Mouse (Mus musculus): ENCODE measurements at regions not wholly inside any gene's neighbourhood (a gene's known extent, or its start where the extent isn't known, plus 50 kb on each side); places are given as distances from the start of the nearest gene placed in this dataset.

DNA sequence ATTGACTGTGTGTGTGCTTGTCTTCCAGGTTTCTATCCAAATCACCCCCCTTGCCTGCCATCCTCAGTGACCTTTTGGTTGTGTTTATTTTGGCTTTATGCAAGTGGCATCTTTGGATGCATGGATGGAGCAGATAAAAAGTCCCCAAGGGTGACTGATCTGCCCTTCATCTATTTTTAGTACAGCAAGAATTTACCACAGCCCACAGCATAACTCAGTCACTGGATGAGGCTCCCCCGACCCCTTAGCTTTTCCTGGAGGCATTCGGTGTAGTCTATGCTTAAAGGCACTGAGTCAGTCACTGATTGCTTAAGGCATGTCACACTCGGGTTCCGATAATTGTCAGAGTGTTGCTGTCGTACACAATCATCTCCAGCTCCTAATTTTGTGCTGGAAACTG is 142.2 kb upstream of the Rap1b start:
- Histone ChIP-seq H3K4me1 (replicated peaks; ENCODE audit: control insufficient read depth, insufficient read depth, low read length) (peaks cover 4% of the 10 kb centered on the region), H3K27me3 (replicated peaks; ENCODE audit: control insufficient read depth, insufficient read depth, low read length) (no peaks in the 10 kb centered on the region), H3K36me3 (ENCODE audit: control insufficient read depth, insufficient read depth) (no peaks in the 10 kb centered on the region), H3K9ac (replicated peaks; ENCODE audit: low read depth, low read length) (no peak overlapping the region), H3K27ac (ENCODE audit: low read length) (no peak overlapping the region), H3K9me3 (ENCODE audit: control insufficient read depth, low read length) (no peaks in the 10 kb centered on the region), H3K4me3 (replicated peaks; ENCODE audit: low read length) (no peak overlapping the region), H3K4me2 (ENCODE audit: low read length) (no peak overlapping the region)
- WGBS: 84% methylated on average over 5 of the region's 5 CpGs
- ATAC-seq: no peak

GRCm38 (mm10) chr10:117991176-117991575 is 145.3 kb upstream of the Rap1b start:
- Histone ChIP-seq H3K36me3 (ENCODE audit: control insufficient read depth, insufficient read depth) (no peaks in the 10 kb centered on the region), H3K9me3 (ENCODE audit: control insufficient read depth, low read length) (no peaks in the 10 kb centered on the region), H3K4me2 (ENCODE audit: low read length) (no peak overlapping the region), H3K9ac (replicated peaks; ENCODE audit: low read depth, low read length) (no peak overlapping the region), H3K27me3 (replicated peaks; ENCODE audit: control insufficient read depth, insufficient read depth, low read length) (peaks cover 2% of the 10 kb centered on the region; the same call in 1 of the 2 replicates), H3K4me1 (replicated peaks; ENCODE audit: control insufficient read depth, insufficient read depth, low read length) (no peaks in the 10 kb centered on the region), H3K4me3 (replicated peaks; ENCODE audit: low read length) (no peak overlapping the region), H3K27ac (ENCODE audit: low read length) (no peak overlapping the region)
- 77% methylated on average over 1 of the region's 1 CpGs for WGBS
- ATAC-seq: no peak

DNA sequence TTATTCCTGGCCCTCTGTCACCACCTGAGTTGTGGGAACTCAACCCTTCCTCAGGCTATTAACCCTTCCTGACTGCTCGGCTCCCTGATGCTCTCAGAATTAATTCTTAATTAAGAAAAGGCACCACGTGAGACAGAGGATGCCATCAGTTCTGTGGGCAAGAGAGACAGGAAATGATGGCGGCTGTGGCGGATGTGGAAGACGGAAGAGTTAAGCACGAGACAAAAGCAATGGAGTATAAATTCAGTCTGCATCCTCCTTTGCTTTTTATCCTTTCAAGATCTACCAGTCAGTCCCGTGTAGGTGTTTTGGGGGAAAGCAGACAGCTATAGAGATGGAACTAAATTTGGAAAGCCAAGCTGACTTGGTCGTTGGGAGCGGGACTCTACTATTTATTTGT is 146.5 kb upstream of the Rap1b start:
- no peak for ATAC-seq
- H3K36me3 ChIP-seq (ENCODE audit: control insufficient read depth, insufficient read depth): no peaks in the 10 kb centered on the region
- H3K27ac ChIP-seq (ENCODE audit: low read length): no peak overlapping the region
- no peak overlapping the region for H3K9ac ChIP-seq (replicated peaks; ENCODE audit: low read depth, low read length)
- H3K4me1 ChIP-seq (replicated peaks; ENCODE audit: control insufficient read depth, insufficient read depth, low read length): no peaks in the 10 kb centered on the region
- H3K4me3 ChIP-seq (replicated peaks; ENCODE audit: low read length): no peak overlapping the region
- WGBS: 76% methylated on average over 9 of the region's 9 CpGs
- no peaks in the 10 kb centered on the region for H3K9me3 ChIP-seq (ENCODE audit: control insufficient read depth, low read length)
- H3K4me2 ChIP-seq (ENCODE audit: low read length): no peak overlapping the region
- H3K27me3 ChIP-seq (replicated peaks; ENCODE audit: control insufficient read depth, insufficient read depth, low read length): peaks cover 3% of the 10 kb centered on the region; the same call in 1 of the 2 replicates

- ATAC-seq: no peak
Observed at GRCm38 (mm10) chr10:117993809-117994208, 147.8 kb upstream of the Mdm1 start.

GRCm38 (mm10) chr10:117994768-117995167 is 146.8 kb upstream of the Mdm1 start:
- no peak for ATAC-seq
- WGBS: 6% methylated on average over 9 of the region's 9 CpGs
- no peak overlapping the region for H3K9ac ChIP-seq (replicated peaks; ENCODE audit: low read depth, low read length)
- H3K9me3 ChIP-seq (ENCODE audit: control insufficient read depth, low read length): no peaks in the 10 kb centered on the region
- H3K4me3 ChIP-seq (replicated peaks; ENCODE audit: low read length): no peak overlapping the region
- peaks cover 3% of the 10 kb centered on the region; the same call in 1 of the 2 replicates for H3K27me3 ChIP-seq (replicated peaks; ENCODE audit: control insufficient read depth, insufficient read depth, low read length)
- H3K4me1 ChIP-seq (replicated peaks; ENCODE audit: control insufficient read depth, insufficient read depth, low read length): no peaks in the 10 kb centered on the region
- no peak overlapping the region for H3K4me2 ChIP-seq (ENCODE audit: low read length)
- no peaks in the 10 kb centered on the region for H3K36me3 ChIP-seq (ENCODE audit: control insufficient read depth, insufficient read depth)
- H3K27ac ChIP-seq (ENCODE audit: low read length): no peak overlapping the region

More at GRCm38 (mm10) chr10:117993809-117994208, 147.8 kb upstream of the Mdm1 start:
- H3K9me3 ChIP-seq (ENCODE audit: control insufficient read depth, low read length): no peaks in the 10 kb centered on the region
- 82% methylated on average over 3 of the region's 3 CpGs for WGBS
- H3K36me3 ChIP-seq (ENCODE audit: control insufficient read depth, insufficient read depth): no peaks in the 10 kb centered on the region
- no peak overlapping the region for H3K27ac ChIP-seq (ENCODE audit: low read length)
- no peak overlapping the region for H3K4me3 ChIP-seq (replicated peaks; ENCODE audit: low read length)
- peaks cover 3% of the 10 kb centered on the region; the same call in 1 of the 2 replicates for H3K27me3 ChIP-seq (replicated peaks; ENCODE audit: control insufficient read depth, insufficient read depth, low read length)
- H3K4me1 ChIP-seq (replicated peaks; ENCODE audit: control insufficient read depth, insufficient read depth, low read length): no peaks in the 10 kb centered on the region
- H3K9ac ChIP-seq (replicated peaks; ENCODE audit: low read depth, low read length): no peak overlapping the region
- H3K4me2 ChIP-seq (ENCODE audit: low read length): no peak overlapping the region

DNA sequence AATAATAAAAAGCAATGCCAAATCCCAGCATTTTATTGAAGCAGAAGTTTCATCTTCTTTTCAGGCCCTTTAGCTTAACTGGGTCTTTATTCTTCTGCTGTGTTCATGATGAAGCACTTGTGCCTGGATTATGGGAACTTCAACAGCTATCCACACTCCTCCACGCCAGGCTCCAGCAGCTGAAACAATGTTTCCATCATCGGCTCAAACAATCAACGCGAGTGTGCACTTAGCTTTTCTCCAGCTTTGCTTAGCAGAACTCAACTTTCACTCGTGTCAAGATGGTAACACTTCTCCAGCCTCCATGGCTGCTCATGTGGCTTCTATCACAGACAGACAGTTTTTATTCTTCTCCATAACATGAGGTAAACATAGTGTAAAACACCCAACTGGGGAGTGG is 143.8 kb upstream of the Mdm1 start:
- no peak overlapping the region for H3K4me2 ChIP-seq (ENCODE audit: low read length)
- no peak overlapping the region for H3K27ac ChIP-seq (ENCODE audit: low read length)
- H3K27me3 ChIP-seq (replicated peaks; ENCODE audit: control insufficient read depth, insufficient read depth, low read length): peaks cover 3% of the 10 kb centered on the region; the same call in 1 of the 2 replicates
- 83% methylated on average over 5 of the region's 5 CpGs for WGBS
- no peaks in the 10 kb centered on the region for H3K9me3 ChIP-seq (ENCODE audit: control insufficient read depth, low read length)
- H3K36me3 ChIP-seq (ENCODE audit: control insufficient read depth, insufficient read depth): no peaks in the 10 kb centered on the region
- no peaks in the 10 kb centered on the region for H3K4me1 ChIP-seq (replicated peaks; ENCODE audit: control insufficient read depth, insufficient read depth, low read length)
- no peak overlapping the region for H3K4me3 ChIP-seq (replicated peaks; ENCODE audit: low read length)
- H3K9ac ChIP-seq (replicated peaks; ENCODE audit: low read depth, low read length): no peak overlapping the region
- no peak for ATAC-seq

DNA sequence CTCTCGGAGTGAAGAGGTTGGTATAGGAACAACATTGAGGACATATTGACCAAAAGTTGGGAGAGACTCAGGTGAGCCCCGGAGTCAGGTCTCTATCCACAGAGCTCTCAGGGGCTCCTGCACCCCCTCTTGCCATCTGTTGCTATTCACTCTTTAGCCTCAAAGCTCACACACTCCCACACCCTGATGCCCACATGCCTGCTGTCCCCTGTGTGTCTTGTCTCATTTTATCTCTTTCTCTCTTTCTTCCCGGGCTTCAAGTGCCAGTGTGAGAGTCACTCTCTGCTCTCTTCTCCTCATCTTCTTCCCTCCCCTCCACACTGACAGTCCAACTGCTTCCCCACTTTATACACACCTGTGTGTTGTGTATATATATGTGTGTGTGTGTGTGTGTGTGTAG is 141.0 kb upstream of the Mdm1 start:
- 91% methylated on average over 3 of the region's 3 CpGs for WGBS
- Histone ChIP-seq H3K27me3 (replicated peaks; ENCODE audit: control insufficient read depth, insufficient read depth, low read length) (peaks cover 3% of the 10 kb centered on the region; the same call in 1 of the 2 replicates), H3K9me3 (ENCODE audit: control insufficient read depth, low read length) (no peaks in the 10 kb centered on the region), H3K4me1 (replicated peaks; ENCODE audit: control insufficient read depth, insufficient read depth, low read length) (peaks cover 9% of the 10 kb centered on the region), H3K36me3 (ENCODE audit: control insufficient read depth, insufficient read depth) (no peaks in the 10 kb centered on the region), H3K27ac (ENCODE audit: low read length) (no peak overlapping the region), H3K4me2 (ENCODE audit: low read length) (no peak overlapping the region), H3K9ac (replicated peaks; ENCODE audit: low read depth, low read length) (no peak overlapping the region), H3K4me3 (replicated peaks; ENCODE audit: low read length) (no peak overlapping the region)
- no peak for ATAC-seq

DNA sequence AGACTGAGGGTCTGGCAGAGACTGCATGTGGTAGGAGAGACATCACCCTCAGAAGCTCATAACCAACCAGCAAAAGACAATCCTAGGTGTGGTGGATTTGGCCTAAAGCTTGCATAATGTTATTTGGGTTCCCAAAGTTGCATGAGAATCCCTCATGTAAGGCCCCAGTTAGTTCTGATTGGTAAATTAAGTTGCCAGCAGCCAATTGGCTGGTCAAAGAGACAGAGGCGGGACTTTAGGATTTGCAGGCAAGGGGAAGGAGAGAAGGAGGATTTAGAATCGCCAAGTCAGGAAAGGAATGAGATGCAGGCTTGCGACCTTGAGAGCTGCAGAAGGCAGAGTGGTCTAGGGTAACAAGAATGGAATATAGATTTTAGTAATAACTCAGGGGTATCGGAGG is 140.1 kb upstream of the Mdm1 start:
- Histone ChIP-seq H3K27me3 (replicated peaks; ENCODE audit: control insufficient read depth, insufficient read depth, low read length) (no peaks in the 10 kb centered on the region), H3K9ac (replicated peaks; ENCODE audit: low read depth, low read length) (no peak overlapping the region), H3K4me1 (replicated peaks; ENCODE audit: control insufficient read depth, insufficient read depth, low read length) (peaks cover 9% of the 10 kb centered on the region), H3K4me3 (replicated peaks; ENCODE audit: low read length) (no peak overlapping the region), H3K9me3 (ENCODE audit: control insufficient read depth, low read length) (no peaks in the 10 kb centered on the region), H3K36me3 (ENCODE audit: control insufficient read depth, insufficient read depth) (no peaks in the 10 kb centered on the region), H3K4me2 (ENCODE audit: low read length) (no peak overlapping the region), H3K27ac (ENCODE audit: low read length) (no peak overlapping the region)
- no peak for ATAC-seq
- 56% methylated on average over 4 of the region's 4 CpGs for WGBS

DNA sequence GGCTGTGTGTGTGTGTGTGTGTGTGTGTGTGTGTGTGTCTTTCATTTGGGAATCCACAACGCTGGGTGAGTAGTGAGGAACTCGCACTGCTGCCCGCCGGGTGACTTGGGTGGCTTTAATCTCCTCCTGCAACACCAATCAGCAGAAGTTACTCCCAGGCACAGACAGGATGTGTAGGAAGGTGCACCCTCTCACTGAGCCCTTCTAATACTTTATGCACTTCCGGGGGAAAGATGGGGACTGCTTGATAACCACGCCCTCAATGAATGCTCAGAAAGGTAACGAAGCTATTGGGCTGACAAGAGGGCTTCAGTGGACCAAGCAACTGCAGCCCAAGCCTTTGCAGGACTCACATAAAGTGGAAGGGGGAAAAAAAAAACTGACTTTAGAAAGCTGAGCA is 139.6 kb upstream of the Mdm1 start:
- peaks cover 9% of the 10 kb centered on the region for H3K4me1 ChIP-seq (replicated peaks; ENCODE audit: control insufficient read depth, insufficient read depth, low read length)
- H3K27me3 ChIP-seq (replicated peaks; ENCODE audit: control insufficient read depth, insufficient read depth, low read length): no peaks in the 10 kb centered on the region
- WGBS: 69% methylated on average over 7 of the region's 7 CpGs
- no peak for ATAC-seq
- no peak overlapping the region for H3K4me3 ChIP-seq (replicated peaks; ENCODE audit: low read length)
- no peaks in the 10 kb centered on the region for H3K9me3 ChIP-seq (ENCODE audit: control insufficient read depth, low read length)
- H3K9ac ChIP-seq (replicated peaks; ENCODE audit: low read depth, low read length): no peak overlapping the region
- no peak overlapping the region for H3K4me2 ChIP-seq (ENCODE audit: low read length)
- H3K36me3 ChIP-seq (ENCODE audit: control insufficient read depth, insufficient read depth): no peaks in the 10 kb centered on the region
- H3K27ac ChIP-seq (ENCODE audit: low read length): no peak overlapping the region

DNA sequence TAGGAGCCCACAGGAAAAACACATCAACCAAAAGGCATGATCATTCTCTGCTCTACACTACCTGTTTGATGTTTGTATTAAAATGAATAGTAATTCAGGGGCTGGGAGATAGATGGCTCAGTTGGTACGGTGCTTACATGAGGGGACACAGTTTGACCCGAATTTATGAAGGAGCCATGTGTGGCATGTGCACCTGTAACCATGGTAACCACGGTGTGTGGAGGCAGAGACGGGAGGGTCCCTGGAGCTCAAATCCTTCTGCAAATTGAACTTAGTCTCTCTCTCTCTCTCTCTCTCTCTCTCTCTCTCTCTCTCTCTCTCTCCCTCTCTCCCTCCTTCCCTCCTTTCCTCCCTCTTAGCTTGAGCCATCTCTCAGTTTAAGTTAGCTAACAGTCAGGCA is 139.1 kb upstream of the Mdm1 start:
- no peak overlapping the region for H3K4me3 ChIP-seq (replicated peaks; ENCODE audit: low read length)
- no peak overlapping the region for H3K4me2 ChIP-seq (ENCODE audit: low read length)
- no peak for ATAC-seq
- H3K9ac ChIP-seq (replicated peaks; ENCODE audit: low read depth, low read length): no peak overlapping the region
- H3K27ac ChIP-seq (ENCODE audit: low read length): no peak overlapping the region
- 83% methylated on average over 4 of the region's 4 CpGs for WGBS
- no peaks in the 10 kb centered on the region for H3K36me3 ChIP-seq (ENCODE audit: control insufficient read depth, insufficient read depth)
- H3K4me1 ChIP-seq (replicated peaks; ENCODE audit: control insufficient read depth, insufficient read depth, low read length): peaks cover 9% of the 10 kb centered on the region
- no peaks in the 10 kb centered on the region for H3K9me3 ChIP-seq (ENCODE audit: control insufficient read depth, low read length)
- no peaks in the 10 kb centered on the region for H3K27me3 ChIP-seq (replicated peaks; ENCODE audit: control insufficient read depth, insufficient read depth, low read length)

Measured in forebrain, embryonic 16.5 days (tissue).